Mouse (Mus musculus) heart, embryonic 16.5 days (tissue): ENCODE measurements at regions not wholly inside any gene's neighbourhood (a gene's known extent, or its start where the extent isn't known, plus 50 kb on each side); places are given as distances from the start of the nearest gene placed in this dataset.

Experiments used
- ATAC-seq: fragments of 200-750 bp; cut with Nextera tagmentation; replicated peaks from 2 replicates; pipeline ENCODE4 v1.8.0; 2017; ENCODE audit warnings: moderate number of reproducible peaks; ENCODE audit not compliant: insufficient read depth, low FRiP score; ENCODE audit errors: extremely low read depth
- H3K27ac ChIP-seq: fragments of 300-500 bp; sonication (generic); 2 replicates; pipeline ENCODE4 v1.5.1; 2014; ENCODE audit warnings: mild to moderate bottlenecking, low read length, control low read depth, moderate library complexity
- H3K27me3 ChIP-seq: fragments of 300-500 bp; sonication (generic); 2 replicates; pipeline ENCODE4 v1.6.1; 2014; ENCODE audit warnings: low read length, mixed read lengths; ENCODE audit not compliant: control insufficient read depth, insufficient read depth
- H3K36me3 ChIP-seq: fragments of 300-500 bp; sonication (generic); 2 replicates; pipeline ENCODE4 v1.6.1; 2014; ENCODE audit not compliant: control insufficient read depth, insufficient read depth
- H3K4me1 ChIP-seq: fragments of 300-500 bp; sonication (generic); 2 replicates; pipeline ENCODE4 v1.6.1; 2014; ENCODE audit warnings: low read length, mixed read lengths; ENCODE audit not compliant: control insufficient read depth, insufficient read depth
- H3K4me2 ChIP-seq: fragments of 300-500 bp; sonication (generic); 2 replicates; pipeline ENCODE4 v1.6.1; 2014; ENCODE audit warnings: low read depth, mild to moderate bottlenecking, control low read depth, low read length
- H3K4me3 ChIP-seq: fragments of 300-500 bp; sonication (generic); 2 replicates; pipeline ENCODE4 v1.5.1; 2014; ENCODE audit warnings: mild to moderate bottlenecking, control low read depth, low read length
- H3K9ac ChIP-seq: fragments of 300-500 bp; sonication (generic); 2 replicates; pipeline ENCODE4 v1.6.1; 2014; ENCODE audit warnings: low read length, control low read depth
- H3K9me3 ChIP-seq: fragments of 300-500 bp; sonication (generic); replicated peaks from 2 replicates; pipeline ENCODE4 v1.6.1; 2016; ENCODE audit warnings: low read length; ENCODE audit not compliant: control insufficient read depth
- WGBS: fragments of 180-500 bp; shearing (Covaris S2); extraction: QIAGEN DNeasy Blood & Tissue Kit; methylation state at CpG from one replicate; pipeline ENCODE4 v1.1.7; 2014; 5-methylcytosine and 5-hydroxymethylcytosine counted together

GRCm38 (mm10) chr9:47391669-47392068, 138.3 kb upstream of the Cadm1 start:
- Histone ChIP-seq H3K4me3 (no peak overlapping the region), H3K4me2 (no peak overlapping the region), H3K4me1 (no peaks in the 10 kb centered on the region), H3K36me3 (no peaks in the 10 kb centered on the region), H3K9me3 (no peaks in the 10 kb centered on the region), H3K9ac (no peak overlapping the region), H3K27me3 (peaks cover 90% of the 10 kb centered on the region), H3K27ac (no peak overlapping the region)
- no peak for ATAC-seq
- WGBS = 65% methylated on average over 5 of the region's 5 CpGs

GRCm38 (mm10) chr9:47399598-47399997, 130.4 kb upstream of the Cadm1 start:
- Histone ChIP-seq H3K36me3 (no peaks in the 10 kb centered on the region), H3K4me3 (no peak overlapping the region), H3K9me3 (no peaks in the 10 kb centered on the region), H3K27ac (no peak overlapping the region), H3K27me3 (peaks cover 94% of the 10 kb centered on the region), H3K4me2 (no peak overlapping the region), H3K9ac (no peak overlapping the region), H3K4me1 (no peaks in the 10 kb centered on the region)
- ATAC-seq = no peak
- 17% methylated on average over 2 of the region's 2 CpGs for WGBS

GRCm38 (mm10) chr9:47400117-47400823, 129.7 kb upstream of the Cadm1 start:
- 30% methylated on average over 7 of the region's 7 CpGs for WGBS
- H3K36me3 ChIP-seq = no peaks in the 10 kb centered on the region
- no peak for ATAC-seq
- no peak overlapping the region for H3K4me3 ChIP-seq
- H3K9ac ChIP-seq = no peak overlapping the region
- no peaks in the 10 kb centered on the region for H3K4me1 ChIP-seq
- H3K27ac ChIP-seq = no peak overlapping the region
- no peaks in the 10 kb centered on the region for H3K9me3 ChIP-seq
- no peak overlapping the region for H3K4me2 ChIP-seq
- peaks cover 94% of the 10 kb centered on the region for H3K27me3 ChIP-seq

- Histone ChIP-seq H3K27ac (no peak overlapping the region), H3K4me1 (peaks cover 2% of the 10 kb centered on the region), H3K9ac (no peak overlapping the region), H3K9me3 (no peaks in the 10 kb centered on the region), H3K27me3 (peaks cover 94% of the 10 kb centered on the region), H3K4me3 (no peak overlapping the region), H3K36me3 (no peaks in the 10 kb centered on the region), H3K4me2 (no peak overlapping the region)
- WGBS = 70% methylated on average over 11 of the region's 11 CpGs
- ATAC-seq = no peak
These were observed 128.5 kb upstream of the Cadm1 start for GRCm38 (mm10) chr9:47401511-47401910.

- H3K27me3 ChIP-seq = peaks cover 84% of the 10 kb centered on the region
- WGBS = 75% methylated on average over 11 of the region's 11 CpGs
- no peak for ATAC-seq
These were observed 126.7 kb upstream of the Cadm1 start for GRCm38 (mm10) chr9:47403317-47403716.

GRCm38 (mm10) chr9:47404821-47405220, 125.2 kb upstream of the Cadm1 start:
- H3K4me2 ChIP-seq = no peak overlapping the region
- H3K27ac ChIP-seq = no peak overlapping the region
- no peaks in the 10 kb centered on the region for H3K9me3 ChIP-seq
- ATAC-seq = no peak
- no peaks in the 10 kb centered on the region for H3K36me3 ChIP-seq
- WGBS = 73% methylated on average over 3 of the region's 3 CpGs
- H3K9ac ChIP-seq = no peak overlapping the region
- peaks cover 84% of the 10 kb centered on the region for H3K27me3 ChIP-seq
- H3K4me3 ChIP-seq = no peak overlapping the region
- peaks cover 14% of the 10 kb centered on the region for H3K4me1 ChIP-seq

More at GRCm38 (mm10) chr9:47403317-47403716, 126.7 kb upstream of the Cadm1 start:
- Histone ChIP-seq H3K4me3 (no peak overlapping the region), H3K4me1 (peaks cover 14% of the 10 kb centered on the region), H3K27ac (no peak overlapping the region), H3K4me2 (no peak overlapping the region), H3K36me3 (no peaks in the 10 kb centered on the region), H3K9ac (no peak overlapping the region), H3K9me3 (no peaks in the 10 kb centered on the region)

- H3K27me3 ChIP-seq = peaks cover 84% of the 10 kb centered on the region
- 71% methylated on average over 4 of the region's 4 CpGs for WGBS
These were observed 124.4 kb upstream of the Cadm1 start for GRCm38 (mm10) chr9:47405547-47405946.

GRCm38 (mm10) chr9:47407007-47407670, 122.8 kb upstream of the Cadm1 start:
- Histone ChIP-seq H3K9ac (no peak overlapping the region), H3K4me1 (peaks cover 14% of the 10 kb centered on the region), H3K4me2 (peak overlapping the region; percentile 29), H3K27me3 (peaks cover 87% of the 10 kb centered on the region), H3K27ac (no peak overlapping the region; the same call in 1 of the 2 replicates), H3K9me3 (no peaks in the 10 kb centered on the region), H3K4me3 (no peak overlapping the region), H3K36me3 (no peaks in the 10 kb centered on the region)
- WGBS = 9% methylated on average over 7 of the region's 7 CpGs
- peak; percentile 95 for ATAC-seq

More at GRCm38 (mm10) chr9:47405547-47405946, 124.4 kb upstream of the Cadm1 start:
- H3K36me3 ChIP-seq = no peaks in the 10 kb centered on the region
- ATAC-seq = no peak
- H3K4me1 ChIP-seq = peaks cover 14% of the 10 kb centered on the region
- no peaks in the 10 kb centered on the region for H3K9me3 ChIP-seq
- H3K9ac ChIP-seq = no peak overlapping the region
- no peak overlapping the region for H3K27ac ChIP-seq
- no peak overlapping the region for H3K4me3 ChIP-seq
- no peak overlapping the region for H3K4me2 ChIP-seq

- peaks cover 14% of the 10 kb centered on the region for H3K4me1 ChIP-seq
- H3K9me3 ChIP-seq = no peaks in the 10 kb centered on the region
- H3K27me3 ChIP-seq = peaks cover 86% of the 10 kb centered on the region
- no peak for ATAC-seq
- no peak overlapping the region for H3K4me3 ChIP-seq
- H3K4me2 ChIP-seq = no peak overlapping the region
- H3K27ac ChIP-seq = no peak overlapping the region
- 55% methylated on average over 4 of the region's 4 CpGs for WGBS
- H3K36me3 ChIP-seq = no peaks in the 10 kb centered on the region
- no peak overlapping the region for H3K9ac ChIP-seq
These were observed 121.9 kb upstream of the Cadm1 start for GRCm38 (mm10) chr9:47408061-47408460.
